ENCODE assay signal across 25 mouse cellular contexts in genomic region chr4:64260188-64260444, GRCm38 (mm10).
DNase-seq lines count a peak whose midpoint lies in the region; ATAC-seq and TF ChIP-seq lines count a peak whose summit lies in the region.
"Had no signal": no experiment of that assay in that cellular context is flagged by ENCODE, and none has a peak within 500 bp of the region (broad histone marks: within the 10 kb centered on the region; RNA-seq: fewer than 3 reads in every experiment).

No protein-coding gene starts in this region.

- H3K27ac ChIP-seq in forebrain, embryonic 12.5 days, result no peak overlapping the region
- H3K27ac ChIP-seq in forebrain, embryonic 15.5 days (replicated peaks), result no peak overlapping the region; the same call in 1 of the 2 replicates
- H3K27ac ChIP-seq in forebrain, embryonic 16.5 days (ENCODE audit: low read length), result no peak overlapping the region
- no peak overlapping the region for H3K27ac ChIP-seq in forebrain, postnatal 0 days (ENCODE audit: low read depth, low read length)
- no peak overlapping the region for H3K27ac ChIP-seq in hindbrain, embryonic 13.5 days
- no peak overlapping the region for H3K27ac ChIP-seq in hindbrain, embryonic 10.5 days
- H3K27ac ChIP-seq: embryonic facial prominence, embryonic 12.5 days; embryonic facial prominence, embryonic 15.5 days; heart, adult 2 months; heart, embryonic 10.5 days; heart, embryonic 13.5 days had no signal

- peak; percentile 17; the same call in 1 of the 2 replicates for ATAC-seq in forebrain, embryonic 12.5 days (ENCODE audit: low FRiP score)
- no peak for ATAC-seq in forebrain, embryonic 15.5 days (replicated peaks)
- peak; percentile 52 for ATAC-seq in forebrain, embryonic 16.5 days
- ATAC-seq in forebrain, postnatal 0 days, result no peak
- ATAC-seq in hindbrain, embryonic 13.5 days (ENCODE audit: low FRiP score), result peak; percentile 72; the same call in 1 of the 2 replicates
- ATAC-seq: activated CD4-positive, CD25-positive, alpha-beta regulatory T cell, adult 4 months; inflammation-experienced regulatory T-cells, adult 6 months; intestine, embryonic 16.5 days had no signal

- no peak overlapping the region for H3K4me2 ChIP-seq in forebrain, embryonic 12.5 days
- H3K4me2 ChIP-seq in forebrain, embryonic 15.5 days (replicated peaks), result no peak overlapping the region
- no peak overlapping the region for H3K4me2 ChIP-seq in forebrain, embryonic 16.5 days (ENCODE audit: low read length)
- H3K4me2 ChIP-seq in forebrain, postnatal 0 days (ENCODE audit: low read depth), result no peak overlapping the region
- no peak overlapping the region for H3K4me2 ChIP-seq in hindbrain, embryonic 13.5 days
- H3K4me2 ChIP-seq: embryonic facial prominence, embryonic 12.5 days; embryonic facial prominence, embryonic 15.5 days; heart, embryonic 13.5 days had no signal

- no peak overlapping the region for H3K9ac ChIP-seq in forebrain, embryonic 12.5 days
- H3K9ac ChIP-seq in forebrain, embryonic 15.5 days (replicated peaks), result no peak overlapping the region
- H3K9ac ChIP-seq in forebrain, embryonic 16.5 days (replicated peaks; ENCODE audit: low read depth, low read length), result no peak overlapping the region
- no peak overlapping the region for H3K9ac ChIP-seq in forebrain, postnatal 0 days
- H3K9ac ChIP-seq in hindbrain, embryonic 13.5 days, result no peak overlapping the region
- H3K9ac ChIP-seq: embryonic facial prominence, embryonic 12.5 days; embryonic facial prominence, embryonic 15.5 days; heart, embryonic 13.5 days had no signal

- H3K4me1 ChIP-seq in forebrain, embryonic 12.5 days, result no peaks in the 10 kb centered on the region
- no peaks in the 10 kb centered on the region for H3K4me1 ChIP-seq in forebrain, embryonic 15.5 days
- no peaks in the 10 kb centered on the region for H3K4me1 ChIP-seq in forebrain, embryonic 16.5 days (replicated peaks; ENCODE audit: control insufficient read depth, insufficient read depth, low read length)
- H3K4me1 ChIP-seq in forebrain, postnatal 0 days (ENCODE audit: insufficient read depth), result no peaks in the 10 kb centered on the region
- no peaks in the 10 kb centered on the region for H3K4me1 ChIP-seq in hindbrain, embryonic 13.5 days (replicated peaks)
- peaks cover 4% of the 10 kb centered on the region; the same call in 1 of the 2 replicates for H3K4me1 ChIP-seq in hindbrain, embryonic 10.5 days (replicated peaks)
- H3K4me1 ChIP-seq: embryonic facial prominence, embryonic 12.5 days; embryonic facial prominence, embryonic 15.5 days; heart, embryonic 10.5 days; heart, embryonic 13.5 days had no signal

- no peaks in the 10 kb centered on the region for H3K27me3 ChIP-seq in forebrain, embryonic 12.5 days
- no peaks in the 10 kb centered on the region for H3K27me3 ChIP-seq in forebrain, embryonic 15.5 days
- no peaks in the 10 kb centered on the region for H3K27me3 ChIP-seq in forebrain, embryonic 16.5 days (replicated peaks; ENCODE audit: control insufficient read depth, insufficient read depth, low read length)
- H3K27me3 ChIP-seq in forebrain, postnatal 0 days (ENCODE audit: insufficient read depth, low read length), result no peaks in the 10 kb centered on the region
- no peaks in the 10 kb centered on the region for H3K27me3 ChIP-seq in hindbrain, embryonic 13.5 days
- H3K27me3 ChIP-seq in hindbrain, embryonic 10.5 days (ENCODE audit: insufficient read depth, poor library complexity, severe bottlenecking), result no peaks in the 10 kb centered on the region
- H3K27me3 ChIP-seq: embryonic facial prominence, embryonic 12.5 days; embryonic facial prominence, embryonic 15.5 days; heart, embryonic 13.5 days had no signal

- no peak overlapping the region for H3K4me3 ChIP-seq in forebrain, embryonic 12.5 days (replicated peaks)
- H3K4me3 ChIP-seq in forebrain, embryonic 15.5 days, result no peak overlapping the region
- no peak overlapping the region for H3K4me3 ChIP-seq in forebrain, embryonic 16.5 days (replicated peaks; ENCODE audit: low read length)
- no peak overlapping the region for H3K4me3 ChIP-seq in forebrain, postnatal 0 days (ENCODE audit: low read depth, low read length)
- no peak overlapping the region for H3K4me3 ChIP-seq in hindbrain, embryonic 13.5 days
- no peak overlapping the region for H3K4me3 ChIP-seq in hindbrain, embryonic 10.5 days
- H3K4me3 ChIP-seq: embryonic facial prominence, embryonic 12.5 days; embryonic facial prominence, embryonic 15.5 days; heart, adult 2 months; heart, embryonic 10.5 days; heart, embryonic 13.5 days had no signal

- TF ChIP-seq CTCF in forebrain, postnatal 0 days (IDR thresholded peaks at IDR 0.05; ENCODE audit: low read depth), result no peak
- no peak for TF ChIP-seq CTCF in brain, embryonic 14.5 days (IDR thresholded peaks at IDR 0.05; ENCODE audit: borderline replicate concordance, extremely low read depth, insufficient read depth, insufficient read length)

- DNase-seq in forebrain, postnatal 0 days, result no peak
- DNase-seq in hindbrain, embryonic 10.5 days (ENCODE audit: low spot score), result no peak
- DNase-seq in brain, embryonic 14.5 days (ENCODE audit: low read depth), result peak; percentile 46
- DNase-seq: adrenal gland, adult 8-10 months; adrenal gland, postnatal 25 days; cerebellum, adult 18-20 months; cerebellum, adult 9-10 months; cerebellum, postnatal 14 days; gastrocnemius, postnatal 10 days; gastrocnemius, postnatal 36 days; heart, adult 2 months; heart, postnatal 14 days; heart, postnatal 4 days; kidney, adult 18-20 months had no signal

- H3K9me3 ChIP-seq in forebrain, embryonic 12.5 days, result no peaks in the 10 kb centered on the region
- no peaks in the 10 kb centered on the region for H3K9me3 ChIP-seq in forebrain, embryonic 15.5 days
- H3K9me3 ChIP-seq in forebrain, embryonic 16.5 days (ENCODE audit: control insufficient read depth, low read length), result no peaks in the 10 kb centered on the region
- H3K9me3 ChIP-seq in forebrain, postnatal 0 days (ENCODE audit: low read length), result no peaks in the 10 kb centered on the region
- no peaks in the 10 kb centered on the region for H3K9me3 ChIP-seq in hindbrain, embryonic 13.5 days
- no peaks in the 10 kb centered on the region for H3K9me3 ChIP-seq in hindbrain, embryonic 10.5 days
- H3K9me3 ChIP-seq: embryonic facial prominence, embryonic 12.5 days; embryonic facial prominence, embryonic 15.5 days; heart, embryonic 10.5 days; heart, embryonic 13.5 days had no signal

- no peaks in the 10 kb centered on the region for H3K36me3 ChIP-seq in forebrain, embryonic 12.5 days (replicated peaks)
- no peaks in the 10 kb centered on the region for H3K36me3 ChIP-seq in forebrain, embryonic 15.5 days
- H3K36me3 ChIP-seq in forebrain, embryonic 16.5 days (ENCODE audit: control insufficient read depth, insufficient read depth), result no peaks in the 10 kb centered on the region
- H3K36me3 ChIP-seq in forebrain, postnatal 0 days (ENCODE audit: insufficient read depth), result no peaks in the 10 kb centered on the region
- no peaks in the 10 kb centered on the region for H3K36me3 ChIP-seq in hindbrain, embryonic 13.5 days
- no peaks in the 10 kb centered on the region for H3K36me3 ChIP-seq in hindbrain, embryonic 10.5 days
- H3K36me3 ChIP-seq: embryonic facial prominence, embryonic 12.5 days; embryonic facial prominence, embryonic 15.5 days; heart, embryonic 10.5 days; heart, embryonic 13.5 days had no signal

- no peak for TF ChIP-seq POLR2A in brain, embryonic 14.5 days (IDR thresholded peaks at IDR 0.05; ENCODE audit: borderline replicate concordance, extremely low read depth, insufficient read depth, insufficient read length, poor library complexity, severe bottlenecking)

Comparison
In these comparisons a context has a peak if more than half of its experiments do, and no peak if none do; other contexts are left out.
1. ATAC-seq: peak in forebrain, embryonic 12.5 days (single experiment), forebrain, embryonic 16.5 days (single experiment) and hindbrain, embryonic 13.5 days (single experiment); none in forebrain, embryonic 15.5 days (single experiment) and forebrain, postnatal 0 days (single experiment).